Mouse (Mus musculus) heart, embryonic 11.5 days (tissue): Measurements from ENCODE around the gene Zbtb14. TPM values are rescaled to one million over a fixed set of nuclear protein-coding genes. Genes with fewer than 3 reads are reported as not detected.

Source experiments
- ATAC-seq: fragments of 200-750 bp; cut with Nextera tagmentation; replicated peaks from 2 replicates; pipeline ENCODE4 v1.8.0; 2017; ENCODE audit warnings: moderate library complexity; ENCODE audit not compliant: insufficient number of reproducible peaks, low FRiP score, low TSS enrichment
- H3K27ac ChIP-seq: fragments of 300-500 bp; sonication (generic); 2 replicates; pipeline ENCODE4 v1.5.1; 2014; ENCODE audit warnings: mild to moderate bottlenecking, low read depth, low read length
- H3K27me3 ChIP-seq: fragments of 300-500 bp; sonication (generic); 2 replicates; pipeline ENCODE4 v1.6.1; 2014; ENCODE audit warnings: mild to moderate bottlenecking, low read length, mixed read lengths; ENCODE audit not compliant: control insufficient read depth, insufficient read depth
- H3K36me3 ChIP-seq: fragments of 300-500 bp; sonication (generic); 2 replicates; pipeline ENCODE4 v1.6.1; 2014; ENCODE audit warnings: mild to moderate bottlenecking, low read length, moderate library complexity, mixed read lengths; ENCODE audit not compliant: control insufficient read depth, insufficient read depth
- H3K4me1 ChIP-seq: fragments of 300-500 bp; sonication (generic); 2 replicates; pipeline ENCODE4 v1.6.1; 2014; ENCODE audit warnings: low read length; ENCODE audit not compliant: control insufficient read depth, insufficient read depth
- H3K4me2 ChIP-seq: fragments of 300-500 bp; sonication (generic); 2 replicates; pipeline ENCODE4 v1.6.1; 2014; ENCODE audit warnings: mild to moderate bottlenecking, moderate library complexity
- H3K4me3 ChIP-seq: fragments of 300-500 bp; sonication (generic); 2 replicates; pipeline ENCODE4 v1.5.1; 2014; ENCODE audit warnings: low read depth, low read length
- H3K9ac ChIP-seq: fragments of 300-500 bp; sonication (generic); 2 replicates; pipeline ENCODE4 v1.6.1; 2014; ENCODE audit warnings: mild to moderate bottlenecking, low read depth, low read length, moderate library complexity
- H3K9me3 ChIP-seq: fragments of 300-500 bp; sonication (generic); replicated peaks from 2 replicates; pipeline ENCODE4 v1.6.1; 2016; ENCODE audit warnings: low read length; ENCODE audit not compliant: control insufficient read depth
- WGBS: fragments of 180-500 bp; shearing (Covaris S2); extraction: QIAGEN DNeasy Blood & Tissue Kit; methylation state at CpG from one replicate; pipeline ENCODE4 v1.1.7; 2014; ENCODE audit not compliant: insufficient replicate concordance; 5-methylcytosine and 5-hydroxymethylcytosine counted together
- polyA plus RNA-seq: library from polyadenylated mRNA; unstranded; fragments of >200 nt; fragmentation: Nextera tagmentation; extraction: Ambion mirVana; gene quantifications from 2 replicates; pipeline ENCODE4 v1.2.1, GENCODE M21; 2014

The Zbtb14 gene
- polyA plus RNA-seq, 1 experiment from 2014 or later: 12.7 TPM

- Histone ChIP-seq H3K4me2 (no peak overlapping the region), H3K4me3 (no peak overlapping the region), H3K9ac (no peak overlapping the region), H3K4me1 (peaks cover 3% of the 10 kb centered on the region; the same call in 1 of the 2 replicates), H3K27me3 (peaks cover 20% of the 10 kb centered on the region), H3K9me3 (no peaks in the 10 kb centered on the region), H3K36me3 (no peaks in the 10 kb centered on the region), H3K27ac (no peak overlapping the region)
- ATAC-seq: no peak
- 67% methylated on average over 5 of the region's 5 CpGs for WGBS
These were observed 55.0 kb downstream of the Zbtb14 start for GRCm38 (mm10) chr17:69437836-69438235.

- Histone ChIP-seq H3K4me3 (peak overlapping the region; percentile 42), H3K4me1 (peaks cover 3% of the 10 kb centered on the region; the same call in 1 of the 2 replicates), H3K4me2 (peak overlapping the region; percentile 75), H3K9ac (no peak overlapping the region), H3K27me3 (peaks cover 20% of the 10 kb centered on the region), H3K27ac (no peak overlapping the region), H3K9me3 (no peaks in the 10 kb centered on the region), H3K36me3 (no peaks in the 10 kb centered on the region)
- ATAC-seq: no peak
- 28% methylated on average over 14 of the region's 14 CpGs for WGBS
These were observed 55.6 kb downstream of the Zbtb14 start for GRCm38 (mm10) chr17:69438486-69438885.

GRCm38 (mm10) chr17:69438990-69439491 is 56.2 kb downstream of the Zbtb14 start, which contains the start of gene Akain1:
Akain1 (plus strand) TSS chr17:69439326.
- no peaks in the 10 kb centered on the region for H3K36me3 ChIP-seq
- H3K27ac ChIP-seq: no peak within 1 kb of the TSS
- WGBS: under 1% methylated on average over 44 of the region's 44 CpGs
- no peaks in the 10 kb centered on the region for H3K9me3 ChIP-seq
- peaks cover 3% of the 10 kb centered on the region; the same call in 1 of the 2 replicates for H3K4me1 ChIP-seq
- peaks cover 20% of the 10 kb centered on the region for H3K27me3 ChIP-seq
- H3K9ac ChIP-seq: no peak within 1 kb of the TSS
- peak; percentile 86 for ATAC-seq
- peak within 1 kb of the TSS; percentile 75 for H3K4me2 ChIP-seq
- peak within 1 kb of the TSS; percentile 42 for H3K4me3 ChIP-seq

GRCm38 (mm10) chr17:69439571-69440480 is 57.0 kb downstream of the Zbtb14 start:
- 1% methylated on average over 42 of the region's 52 CpGs for WGBS
- H3K9ac ChIP-seq: no peak overlapping the region
- peak overlapping the region; percentile 75 for H3K4me2 ChIP-seq
- no peak overlapping the region for H3K27ac ChIP-seq
- no peaks in the 10 kb centered on the region for H3K9me3 ChIP-seq
- peaks cover 20% of the 10 kb centered on the region for H3K27me3 ChIP-seq
- peaks cover 3% of the 10 kb centered on the region; the same call in 1 of the 2 replicates for H3K4me1 ChIP-seq
- peak; percentile 28; the same call in 1 of the 2 replicates for ATAC-seq
- no peaks in the 10 kb centered on the region for H3K36me3 ChIP-seq
- H3K4me3 ChIP-seq: peak overlapping the region; percentile 42

Other genes with a start within 250 kb of the Zbtb14 start
- not detected in 2 replicates for gene Akain1, start 56.3 kb downstream of the Zbtb14 start, polyA plus RNA-seq